Mouse (Mus musculus) kidney, embryonic 16.5 days (tissue): ENCODE data around the gene Etnppl. TPM values are rescaled to one million over a fixed set of nuclear protein-coding genes. Genes with fewer than 3 reads are reported as not detected.

Source experiments
- polyA plus RNA-seq: library from polyadenylated mRNA; unstranded; fragments of >200 nt; fragmentation: Nextera tagmentation; extraction: Ambion mirVana; gene quantifications from 2 replicates; pipeline ENCODE4 v1.2.1, GENCODE M21; 2015

Gene Etnppl
- polyA plus RNA-seq, 1 experiment from 2014 or later: 0.91 TPM

Other genes with a start within 250 kb of the Etnppl start
- gene Ostc, start 92.0 kb downstream of the Etnppl start, polyA plus RNA-seq: 356 and 387 TPM in 2 replicates
- gene Rpl34, start 113.0 kb downstream of the Etnppl start, polyA plus RNA-seq: 806 and 861 TPM in 2 replicates